ENCODE assay signal across 31 mouse cellular contexts in genomic region chr6:53221668-53222005, GRCm38 (mm10).
DNase-seq lines count a peak whose midpoint lies in the region; ATAC-seq and TF ChIP-seq lines count a peak whose summit lies in the region.
"Had no signal": no experiment of that assay in that cellular context is flagged by ENCODE, and none has a peak within 500 bp of the region (broad histone marks: within the 10 kb centered on the region; RNA-seq: fewer than 3 reads in every experiment).

No protein-coding gene starts in this region.

- intact Hi-C loops in left cerebral cortex, postnatal 25 days (cut with DNase I) = no loop called here

- WGBS in hindbrain, embryonic 10.5 days = 53% methylated on average over 4 of the region's 4 CpGs
- WGBS in hindbrain, embryonic 16.5 days = 35% methylated on average over 4 of the region's 4 CpGs
- 7% methylated on average over 4 of the region's 4 CpGs for WGBS in forebrain, embryonic 13.5 days
- 15% methylated on average over 4 of the region's 4 CpGs for WGBS in midbrain, embryonic 13.5 days

- TF ChIP-seq POLR2A in brain, embryonic 14.5 days (IDR thresholded peaks at IDR 0.05; ENCODE audit: borderline replicate concordance, extremely low read depth, insufficient read depth, insufficient read length, poor library complexity, severe bottlenecking) = no peak

- no peaks in the 10 kb centered on the region for H3K9me3 ChIP-seq in hindbrain, embryonic 10.5 days
- no peaks in the 10 kb centered on the region for H3K9me3 ChIP-seq in hindbrain, embryonic 16.5 days (ENCODE audit: control insufficient read depth, low read length)
- no peaks in the 10 kb centered on the region for H3K9me3 ChIP-seq in forebrain, embryonic 13.5 days (replicated peaks)
- H3K9me3 ChIP-seq in midbrain, embryonic 13.5 days = no peaks in the 10 kb centered on the region
- H3K9me3 ChIP-seq: embryonic facial prominence, embryonic 13.5 days; heart, embryonic 13.5 days; intestine, embryonic 15.5 days; limb, embryonic 10.5 days; limb, embryonic 15.5 days; liver, embryonic 13.5 days; neural tube, embryonic 13.5 days had no signal

- no peak for ATAC-seq in hindbrain, embryonic 16.5 days
- ATAC-seq in forebrain, embryonic 13.5 days = peak; percentile 55
- ATAC-seq in midbrain, embryonic 13.5 days = peak; percentile 71; the same call in 1 of the 2 replicates
- ATAC-seq in granulocyte monocyte progenitor cell, adult 5-6 weeks (replicated peaks; ENCODE audit: poor library complexity, severe bottlenecking) = no peak
- ATAC-seq: hindbrain, postnatal 0 days; intestine, embryonic 15.5 days; lung, postnatal 0 days; Patski had no signal

- peaks cover 2% of the 10 kb centered on the region; the same call in 1 of the 2 replicates for H3K27me3 ChIP-seq in hindbrain, embryonic 10.5 days (ENCODE audit: insufficient read depth, poor library complexity, severe bottlenecking)
- H3K27me3 ChIP-seq in hindbrain, embryonic 16.5 days (replicated peaks; ENCODE audit: control insufficient read depth, insufficient read depth, low read length) = no peaks in the 10 kb centered on the region
- H3K27me3 ChIP-seq in forebrain, embryonic 13.5 days = 0 out of 2 replicates have a peak, but pooled peaks cover under 1% of the 10 kb centered on the region
- 0 out of 2 replicates have a peak, but pooled peaks cover 2% of the 10 kb centered on the region for H3K27me3 ChIP-seq in midbrain, embryonic 13.5 days
- H3K27me3 ChIP-seq: embryonic facial prominence, embryonic 13.5 days; heart, embryonic 13.5 days; intestine, embryonic 15.5 days; limb, embryonic 15.5 days; liver, embryonic 13.5 days; neural tube, embryonic 13.5 days; Patski had no signal

- H3K9ac ChIP-seq in hindbrain, embryonic 16.5 days (ENCODE audit: low read depth, low read length) = no peak overlapping the region
- H3K9ac ChIP-seq in forebrain, embryonic 13.5 days = no peak overlapping the region
- H3K9ac ChIP-seq in midbrain, embryonic 13.5 days (replicated peaks) = no peak overlapping the region
- H3K9ac ChIP-seq: embryonic facial prominence, embryonic 13.5 days; heart, embryonic 13.5 days; intestine, embryonic 15.5 days; limb, embryonic 15.5 days; liver, embryonic 13.5 days; neural tube, embryonic 13.5 days had no signal

- peak overlapping the region; percentile 45; the same call in 1 of the 2 replicates for H3K27ac ChIP-seq in hindbrain, embryonic 10.5 days
- no peak overlapping the region for H3K27ac ChIP-seq in hindbrain, embryonic 16.5 days (ENCODE audit: low read depth, low read length)
- peak overlapping the region; percentile 31; the same call in 1 of the 2 replicates for H3K27ac ChIP-seq in forebrain, embryonic 13.5 days
- no peak overlapping the region for H3K27ac ChIP-seq in midbrain, embryonic 13.5 days
- H3K27ac ChIP-seq: embryonic facial prominence, embryonic 13.5 days; heart, adult 2 months; heart, embryonic 13.5 days; hindbrain, postnatal 0 days; intestine, embryonic 15.5 days; kidney, postnatal 0 days; limb, embryonic 10.5 days; liver, embryonic 13.5 days; macrophage had no signal

- no peak for DNase-seq in hindbrain, embryonic 10.5 days (ENCODE audit: low spot score)
- peak; percentile 80 for DNase-seq in brain, embryonic 14.5 days (ENCODE audit: low read depth)
- DNase-seq in left cerebral cortex, postnatal 25 days (ENCODE audit: low spot score in 2 of 2) = no peak
- no peak for DNase-seq in frontal cortex, postnatal 10 days (ENCODE audit: low spot score in 2 of 2)
- DNase-seq: adrenal gland, postnatal 10 days; cerebellum, adult 11-12 months; gastrocnemius, postnatal 25 days; heart, adult 2 months; heart, postnatal 10 days; kidney, adult 8-10 months; kidney, postnatal 4 days; liver, embryonic 13.5 days; lung, adult 18-20 months; right cerebral cortex, postnatal 14 days; thymus, postnatal 4 days had no signal

- no peak overlapping the region for H3K4me3 ChIP-seq in hindbrain, embryonic 10.5 days
- H3K4me3 ChIP-seq in hindbrain, embryonic 16.5 days (ENCODE audit: low read length) = no peak overlapping the region
- no peak overlapping the region for H3K4me3 ChIP-seq in forebrain, embryonic 13.5 days
- no peak overlapping the region for H3K4me3 ChIP-seq in midbrain, embryonic 13.5 days (replicated peaks)
- H3K4me3 ChIP-seq: embryonic facial prominence, embryonic 13.5 days; heart, adult 2 months; heart, embryonic 13.5 days; intestine, embryonic 15.5 days; limb, embryonic 10.5 days; limb, embryonic 15.5 days; liver, embryonic 13.5 days; neural tube, embryonic 13.5 days had no signal

- no peak overlapping the region for H3K4me2 ChIP-seq in hindbrain, embryonic 16.5 days (ENCODE audit: low read length)
- peak overlapping the region; percentile 8; the same call in 1 of the 2 replicates for H3K4me2 ChIP-seq in forebrain, embryonic 13.5 days
- H3K4me2 ChIP-seq in midbrain, embryonic 13.5 days (replicated peaks) = no peak overlapping the region
- H3K4me2 ChIP-seq: embryonic facial prominence, embryonic 13.5 days; heart, embryonic 13.5 days; intestine, embryonic 15.5 days; limb, embryonic 15.5 days; liver, embryonic 13.5 days had no signal

- H3K36me3 ChIP-seq in hindbrain, embryonic 10.5 days = no peaks in the 10 kb centered on the region
- H3K36me3 ChIP-seq in hindbrain, embryonic 16.5 days (ENCODE audit: control insufficient read depth, insufficient read depth, low read length) = no peaks in the 10 kb centered on the region
- no peaks in the 10 kb centered on the region for H3K36me3 ChIP-seq in forebrain, embryonic 13.5 days (ENCODE audit: poor library complexity, severe bottlenecking)
- no peaks in the 10 kb centered on the region for H3K36me3 ChIP-seq in midbrain, embryonic 13.5 days
- H3K36me3 ChIP-seq: embryonic facial prominence, embryonic 13.5 days; G1E; heart, embryonic 13.5 days; intestine, embryonic 15.5 days; limb, embryonic 10.5 days; limb, embryonic 15.5 days; liver, embryonic 13.5 days; neural tube, embryonic 13.5 days had no signal

- peaks cover 17% of the 10 kb centered on the region for H3K4me1 ChIP-seq in hindbrain, embryonic 10.5 days (replicated peaks)
- H3K4me1 ChIP-seq in hindbrain, embryonic 16.5 days (ENCODE audit: control insufficient read depth, insufficient read depth, low read depth, low read length) = peaks cover 7% of the 10 kb centered on the region; the same call in 1 of the 2 replicates
- peaks cover 28% of the 10 kb centered on the region for H3K4me1 ChIP-seq in forebrain, embryonic 13.5 days
- H3K4me1 ChIP-seq in midbrain, embryonic 13.5 days (replicated peaks) = peaks cover 19% of the 10 kb centered on the region
- H3K4me1 ChIP-seq: intestine, embryonic 15.5 days; liver, embryonic 13.5 days had no signal

- TF ChIP-seq CTCF in brain, embryonic 14.5 days (IDR thresholded peaks at IDR 0.05; ENCODE audit: borderline replicate concordance, extremely low read depth, insufficient read depth, insufficient read length) = no peak

Comparison
In these comparisons a context has a peak if more than half of its experiments do, and no peak if none do; other contexts are left out.
1. H3K27ac ChIP-seq: peak in hindbrain, embryonic 10.5 days (single experiment) and forebrain, embryonic 13.5 days (single experiment); none in hindbrain, embryonic 16.5 days (single experiment) and midbrain, embryonic 13.5 days (single experiment).
2. ATAC-seq: peak in forebrain, embryonic 13.5 days (single experiment) and midbrain, embryonic 13.5 days (single experiment); none in hindbrain, embryonic 16.5 days (single experiment) and granulocyte monocyte progenitor cell, adult 5-6 weeks (single experiment).